Mouse (Mus musculus): ENCODE measurements around the gene Usp9x. TPM values are rescaled to one million over a fixed set of nuclear protein-coding genes. Genes with fewer than 3 reads are reported as not detected.

Gene Usp9x
- total and polyA plus RNA-seq, 3 experiments, result 56.3 to 64.5 (median 62.8) TPM

- no peak for DNase-seq (ENCODE audit: extremely low read depth)
- dilution Hi-C loops (cut with MboI; ENCODE audit: extremely low pct_ligation_motif_present, extremely low pct_unique_long_range_greater_than_20kb, low sequenced_read_pairs) (no loop called here), in situ Hi-C loops (cut with MboI; ENCODE audit: low pct_ligation_motif_present, low pct_unique_long_range_greater_than_20kb, low sequenced_read_pairs) (no loop called here)
- Histone ChIP-seq H3K4me2 (ENCODE audit: insufficient read depth, low read depth, poor library complexity, severe bottlenecking) (no peak overlapping the region), H3K9ac (ENCODE audit: insufficient read depth, low read depth) (no peak overlapping the region), H3K36me3 (replicated peaks in 1 of 2; ENCODE audit: control insufficient read depth in 1 of 2, insufficient read depth in 1 of 2, low read length in 1 of 2) (no peaks in the 10 kb centered on the region), H3K27me3 (replicated peaks) (no peaks in the 10 kb centered on the region), H3K4me1 (ENCODE audit: control insufficient read depth in 1 of 2, insufficient read depth in 2 of 2) (no peaks in the 10 kb centered on the region), H3K79me2 (replicated peaks; ENCODE audit: control insufficient read depth, extremely low read depth, insufficient read depth, poor library complexity, severe bottlenecking) (no peaks in the 10 kb centered on the region), H3K27ac (ENCODE audit: insufficient read depth, low read depth) (no peak overlapping the region), H3K4me3 (replicated peaks in 1 of 3; ENCODE audit: low read depth in 2 of 3, low read length in 2 of 3, poor library complexity in 1 of 3) (no peak overlapping the region), H3K9me3 (replicated peaks; ENCODE audit: low read length) (no peaks in the 10 kb centered on the region)
- TF ChIP-seq ETS1 (conservative IDR thresholded peaks at IDR 0.05; ENCODE audit: low read depth, low read length) (no peak), E2F4 (IDR thresholded peaks at IDR 0.05; ENCODE audit: insufficient replicate concordance, low read depth, low read length) (no peak), KAT2A (IDR thresholded peaks at IDR 0.05; ENCODE audit: insufficient replicate concordance, low read length) (no peak), NRF1 (IDR thresholded peaks at IDR 0.05; ENCODE audit: low read depth, low read length) (no peak), MYC (IDR thresholded peaks at IDR 0.05; ENCODE audit: low read depth, low read length) (no peak), CHD2 (IDR thresholded peaks at IDR 0.05; ENCODE audit: low read length) (no peak), ZNF384 (IDR thresholded peaks at IDR 0.05; ENCODE audit: low read depth, low read length) (no peak), USF1 (IDR thresholded peaks at IDR 0.05; ENCODE audit: low read depth, low read length) (no peak)
These were observed 48.6 kb upstream of the Usp9x start for GRCm38 (mm10) chrX:13022547-13023310.

GRCm38 (mm10) chrX:13024539-13025202 lies 46.6 kb upstream of the Usp9x start:
- Histone ChIP-seq H3K9me3 (replicated peaks; ENCODE audit: low read length) (no peaks in the 10 kb centered on the region), H3K27me3 (replicated peaks) (no peaks in the 10 kb centered on the region), H3K9ac (ENCODE audit: insufficient read depth, low read depth) (no peak overlapping the region), H3K4me2 (ENCODE audit: insufficient read depth, low read depth, poor library complexity, severe bottlenecking) (no peak overlapping the region), H3K4me3 (replicated peaks in 1 of 3; ENCODE audit: low read depth in 2 of 3, low read length in 2 of 3, poor library complexity in 1 of 3) (no peak overlapping the region), H3K27ac (ENCODE audit: insufficient read depth, low read depth) (no peak overlapping the region), H3K79me2 (replicated peaks; ENCODE audit: control insufficient read depth, extremely low read depth, insufficient read depth, poor library complexity, severe bottlenecking) (no peaks in the 10 kb centered on the region), H3K36me3 (replicated peaks in 1 of 2; ENCODE audit: control insufficient read depth in 1 of 2, insufficient read depth in 1 of 2, low read length in 1 of 2) (no peaks in the 10 kb centered on the region), H3K4me1 (ENCODE audit: control insufficient read depth in 1 of 2, insufficient read depth in 2 of 2) (no peaks in the 10 kb centered on the region)
- TF ChIP-seq CTCF (conservative IDR thresholded peaks at IDR 0.05 in 1 of 2, IDR thresholded peaks at IDR 0.05 in 1 of 2; ENCODE audit: low read depth in 2 of 2, low read length in 2 of 2) (no peak), ZKSCAN1 (IDR thresholded peaks at IDR 0.05; ENCODE audit: borderline replicate concordance, low read depth, low read length) (no peak), MXI1 (IDR thresholded peaks at IDR 0.05; ENCODE audit: low read depth, low read length) (no peak), RCOR1 (conservative IDR thresholded peaks at IDR 0.05; ENCODE audit: low read depth, low read length) (no peak), PAX5 (IDR thresholded peaks at IDR 0.05; ENCODE audit: low read length) (no peak), SIN3A (IDR thresholded peaks at IDR 0.05; ENCODE audit: low read length) (no peak)
- dilution Hi-C loops (cut with MboI; ENCODE audit: extremely low pct_ligation_motif_present, extremely low pct_unique_long_range_greater_than_20kb, low sequenced_read_pairs) (no loop called here), in situ Hi-C loops (cut with MboI; ENCODE audit: low pct_ligation_motif_present, low pct_unique_long_range_greater_than_20kb, low sequenced_read_pairs) (no loop called here)
- no peak for DNase-seq (ENCODE audit: extremely low read depth)

Measured in CH12.LX (cell line).